Mouse (Mus musculus) liver, postnatal 0 days (tissue): ENCODE measurements around the gene Hectd3. TPM values are rescaled to one million over a fixed set of nuclear protein-coding genes. Genes with fewer than 3 reads are reported as not detected.
A peak's percentile ranks its signal among the peaks of the same experiment; 100 is the strongest.

Experiments used
- ATAC-seq: fragments of 200-750 bp; cut with Nextera tagmentation; 2 replicates; pipeline ENCODE4 v1.8.0; 2017; ENCODE audit warnings: mild to moderate bottlenecking, moderate library complexity
- DNase-seq: peaks from one replicate; pipeline ENCODE4 v3.0.0-alpha.2; 2016
- H3K27ac ChIP-seq: fragments of 300-500 bp; sonication (generic); 2 replicates; pipeline ENCODE4 v1.5.1; 2014; ENCODE audit warnings: antibody characterized with exemption, moderate library complexity, mild to moderate bottlenecking, low read depth
- H3K27me3 ChIP-seq: fragments of 300-500 bp; sonication (generic); 2 replicates; pipeline ENCODE4 v1.6.1; 2014; ENCODE audit warnings: low read length, control low read depth, mixed read lengths; ENCODE audit not compliant: insufficient read depth
- H3K36me3 ChIP-seq: fragments of 300-500 bp; sonication (generic); replicated peaks from 2 replicates; pipeline ENCODE4 v1.6.1; 2014; ENCODE audit warnings: mild to moderate bottlenecking, control low read depth, low read length, moderate library complexity, mixed read lengths; ENCODE audit not compliant: insufficient read depth
- H3K4me1 ChIP-seq: fragments of 300-500 bp; sonication (generic); 2 replicates; pipeline ENCODE4 v1.6.1; 2014; ENCODE audit warnings: antibody characterized with exemption, mild to moderate bottlenecking, control low read depth; ENCODE audit not compliant: insufficient read depth
- H3K4me2 ChIP-seq: fragments of 300-500 bp; sonication (generic); 2 replicates; pipeline ENCODE4 v1.6.1; 2014; ENCODE audit warnings: low read depth, mild to moderate bottlenecking, low read length, moderate library complexity, mixed read lengths
- H3K4me3 ChIP-seq: fragments of 300-500 bp; sonication (generic); 2 replicates; pipeline ENCODE4 v1.5.1; 2014; ENCODE audit warnings: low read depth, low read length
- H3K9ac ChIP-seq: fragments of 300-500 bp; sonication (generic); replicated peaks from 2 replicates; pipeline ENCODE4 v1.6.1; 2014; ENCODE audit warnings: mild to moderate bottlenecking, moderate library complexity
- H3K9me3 ChIP-seq: fragments of 300-500 bp; sonication (generic); 2 replicates; pipeline ENCODE4 v1.6.1; 2016; ENCODE audit warnings: mild to moderate bottlenecking, control low read depth, low read length, mixed read lengths
- CTCF ChIP-seq: sonication (generic); IDR thresholded peaks from 2 replicates; pipeline ENCODE4 v1.5.1; 2016; ENCODE audit warnings: antibody characterized with exemption, low read depth
- EP300 ChIP-seq: IDR thresholded peaks from 2 replicates; pipeline ENCODE4 v1.6.1; 2016; ENCODE audit warnings: antibody characterized with exemption, low read depth, mild to moderate bottlenecking
- WGBS: fragments of 180-500 bp; shearing (Covaris S2); extraction: QIAGEN DNeasy Blood & Tissue Kit; methylation state at CpG from one replicate; pipeline ENCODE4 v1.1.7; 2014; ENCODE audit not compliant: insufficient replicate concordance; 5-methylcytosine and 5-hydroxymethylcytosine counted together
- polyA plus RNA-seq: library from polyadenylated mRNA; unstranded; fragments of >200 nt; fragmentation: Nextera tagmentation; extraction: Ambion mirVana; gene quantifications from 2 replicates; pipeline ENCODE4 v1.2.1, GENCODE M21; 2015

Gene Hectd3
- polyA plus RNA-seq, 1 experiment from 2014 or later = 5.2 TPM

DNA sequence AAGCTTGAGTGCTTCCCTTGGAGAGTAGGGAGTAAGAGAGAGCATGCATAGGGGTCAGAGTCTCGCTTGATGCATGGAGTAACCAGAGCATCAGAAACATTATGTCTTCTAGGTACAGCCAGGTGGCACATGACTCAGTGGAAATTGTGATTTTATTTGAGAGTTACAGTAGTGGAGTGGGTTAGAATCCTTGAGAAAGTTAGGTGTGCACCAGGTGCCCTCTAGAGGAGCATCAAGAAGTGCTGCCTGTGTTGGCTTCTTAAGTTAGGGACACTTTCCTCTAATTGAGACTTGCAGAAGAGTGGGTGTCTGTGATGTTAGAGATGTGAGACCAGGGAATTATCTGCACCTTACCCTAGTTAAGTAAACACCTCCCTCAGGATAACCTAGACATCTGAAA, 36.0 kb downstream of the Hectd3 start:
- Histone ChIP-seq H3K27me3 (no peaks in the 10 kb centered on the region), H3K4me3 (no peak overlapping the region), H3K4me1 (no peaks in the 10 kb centered on the region), H3K36me3 (peaks cover 10% of the 10 kb centered on the region; the same call in 1 of the 2 replicates), H3K9ac (no peak overlapping the region), H3K4me2 (no peak overlapping the region), H3K27ac (no peak overlapping the region), H3K9me3 (no peaks in the 10 kb centered on the region)
- DNase-seq (no peak), ATAC-seq (no peak)
- WGBS = 89% methylated on average over 1 of the region's 1 CpGs
- peak; percentile 42 for TF ChIP-seq CTCF
- TF ChIP-seq EP300 = no peak

DNA sequence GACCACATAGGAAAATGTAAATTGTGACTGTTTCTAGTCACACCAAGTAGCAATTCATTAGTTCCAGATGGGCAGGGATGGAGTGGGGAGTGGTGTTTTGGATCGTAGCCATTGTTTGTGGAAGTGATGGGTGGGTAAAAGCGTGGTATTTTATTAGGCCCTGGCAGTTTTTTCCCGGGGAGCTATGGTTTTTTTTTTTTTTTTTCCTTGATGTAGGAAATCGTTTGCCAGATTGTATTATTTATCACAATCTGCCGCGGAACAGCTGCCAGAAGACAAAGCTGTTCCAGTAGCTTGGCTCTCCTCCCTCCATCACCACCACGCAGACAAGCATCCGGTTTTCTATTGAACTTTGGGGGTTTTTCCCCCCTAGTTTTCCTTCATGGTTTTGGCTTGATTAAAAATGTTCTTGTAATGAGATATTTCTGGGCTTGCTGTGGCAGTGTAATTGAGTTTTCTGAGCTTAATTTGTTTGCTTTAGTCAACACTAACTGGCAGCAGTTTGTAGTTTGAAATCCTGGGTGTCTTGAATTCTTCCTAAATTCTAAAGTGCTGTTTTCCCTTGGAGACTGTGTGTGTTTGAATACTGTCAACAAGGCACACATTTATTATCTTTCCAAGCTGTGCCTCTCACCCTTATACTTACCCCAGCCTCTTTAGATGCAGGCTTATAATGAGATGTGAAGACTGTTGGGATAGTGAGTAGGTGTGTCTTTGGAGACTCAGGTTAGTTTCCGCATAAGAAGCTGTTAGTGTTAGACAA, 45.0 kb downstream of the Hectd3 start:
- no peak overlapping the region for H3K9ac ChIP-seq
- ATAC-seq (no peak), DNase-seq (no peak)
- H3K9me3 ChIP-seq = no peaks in the 10 kb centered on the region
- H3K4me2 ChIP-seq = no peak overlapping the region
- TF ChIP-seq CTCF (no peak), EP300 (no peak)
- 0 out of 2 replicates have a peak, but pooled peaks cover 2% of the 10 kb centered on the region for H3K36me3 ChIP-seq
- H3K4me1 ChIP-seq = peaks cover 10% of the 10 kb centered on the region
- no peak overlapping the region for H3K4me3 ChIP-seq
- WGBS = 70% methylated on average over 9 of the region's 9 CpGs
- no peaks in the 10 kb centered on the region for H3K27me3 ChIP-seq
- H3K27ac ChIP-seq = 0 out of 2 replicates have a peak overlapping the region, but pooled peaks have one; percentile 11

DNA sequence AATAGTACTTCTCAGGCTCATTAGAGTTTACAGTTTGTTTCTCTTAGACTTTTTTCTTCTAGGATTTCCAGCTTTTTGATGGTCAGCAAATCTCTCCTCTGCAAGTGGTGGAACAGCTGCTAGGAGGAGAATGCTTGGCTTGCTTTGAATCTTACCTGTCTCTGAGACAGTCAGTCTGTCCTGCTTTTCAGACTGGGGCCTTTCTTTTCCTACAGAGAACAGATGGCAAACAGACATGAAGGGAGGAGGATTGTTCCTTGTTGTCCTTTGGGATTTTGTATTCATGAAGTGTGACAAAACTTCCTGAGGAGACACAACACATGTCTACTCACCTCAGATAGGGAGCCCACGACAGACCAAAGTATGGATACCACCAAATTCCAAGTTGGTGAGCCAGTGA, 45.7 kb downstream of the Hectd3 start:
- Histone ChIP-seq H3K36me3 (0 out of 2 replicates have a peak, but pooled peaks cover 2% of the 10 kb centered on the region), H3K4me2 (no peak overlapping the region), H3K27ac (peak overlapping the region; percentile 75), H3K4me1 (peaks cover 10% of the 10 kb centered on the region), H3K9ac (0 out of 2 replicates have a peak overlapping the region, but pooled peaks have one; percentile 8), H3K9me3 (no peaks in the 10 kb centered on the region), H3K27me3 (no peaks in the 10 kb centered on the region), H3K4me3 (no peak overlapping the region)
- 45% methylated on average over 1 of the region's 1 CpGs for WGBS
- no peak for DNase-seq
- TF ChIP-seq CTCF (no peak), EP300 (no peak)
- ATAC-seq = no peak

DNA sequence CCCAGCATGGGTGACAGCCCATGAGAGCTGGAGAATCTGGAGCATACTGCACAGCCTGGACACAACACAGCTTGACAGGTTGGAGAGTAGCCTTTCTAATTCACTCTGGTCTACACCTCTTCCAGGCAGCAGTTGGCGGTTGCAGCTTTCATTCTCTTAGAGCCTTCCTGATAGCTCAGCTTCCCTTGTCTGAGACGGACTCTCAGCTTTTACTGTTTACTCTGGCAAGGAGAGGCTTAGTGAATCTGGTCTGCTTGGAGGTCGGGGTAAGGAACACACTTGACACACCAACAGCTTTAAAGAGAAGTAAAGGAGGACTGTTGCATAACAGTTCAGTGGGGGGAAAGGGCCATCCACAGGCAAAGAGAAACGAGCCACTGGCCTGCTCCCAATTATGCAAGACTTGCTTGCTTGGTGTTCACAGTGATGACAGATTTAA, 46.2 kb downstream of the Hectd3 start:
- TF ChIP-seq EP300 = 0 out of 2 replicates have a peak, but pooled peaks have one; percentile 32
- no peak for TF ChIP-seq CTCF
- Histone ChIP-seq H3K4me2 (0 out of 2 replicates have a peak overlapping the region, but pooled peaks have one; percentile 34), H3K9ac (0 out of 2 replicates have a peak overlapping the region, but pooled peaks have one; percentile 8), H3K27ac (peak overlapping the region; percentile 75), H3K36me3 (0 out of 2 replicates have a peak, but pooled peaks cover 2% of the 10 kb centered on the region), H3K9me3 (no peaks in the 10 kb centered on the region), H3K4me3 (no peak overlapping the region), H3K27me3 (no peaks in the 10 kb centered on the region), H3K4me1 (peaks cover 10% of the 10 kb centered on the region)
- DNase-seq (peak; percentile 59), ATAC-seq (peak; percentile 78)
- 28% methylated on average over 4 of the region's 4 CpGs for WGBS

DNA sequence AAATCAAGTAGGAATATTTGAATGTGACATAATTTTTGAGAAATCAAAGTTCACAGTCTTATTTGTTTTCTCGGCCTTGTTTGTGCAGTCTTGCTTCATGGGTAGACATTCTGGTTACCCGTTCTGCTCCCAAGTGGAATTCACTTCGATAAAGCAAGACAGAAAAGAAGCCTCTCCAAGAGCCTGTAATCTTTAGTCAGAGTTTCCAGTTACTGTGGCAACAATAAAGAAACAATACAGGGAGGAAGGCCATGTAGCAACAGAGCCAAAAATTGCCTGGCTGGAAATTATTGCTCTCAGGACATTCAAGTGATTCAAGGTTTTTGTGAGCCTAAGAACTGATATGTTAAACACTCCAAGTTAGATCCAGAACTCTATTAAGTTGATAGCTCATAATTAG, 53.7 kb downstream of the Hectd3 start:
- 58% methylated on average over 3 of the region's 3 CpGs for WGBS

DNA sequence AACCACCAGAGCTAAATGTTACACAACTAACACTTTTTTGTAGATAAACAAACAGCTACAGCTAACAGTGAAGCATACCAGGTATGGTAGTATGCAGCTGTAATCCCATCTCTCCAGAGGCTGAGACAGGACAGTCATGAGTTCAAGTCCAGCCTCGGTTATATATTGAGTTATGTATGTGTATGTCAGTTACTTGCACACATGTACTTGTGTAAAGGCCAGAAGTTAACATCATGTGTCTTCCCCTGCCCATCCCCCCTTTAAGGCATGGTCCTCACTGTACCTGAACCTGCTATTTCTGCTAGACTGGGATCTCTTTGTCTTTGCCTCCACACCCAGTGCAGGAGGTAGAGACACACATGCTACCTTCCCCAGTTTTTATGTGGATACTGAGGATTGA, 54.4 kb downstream of the Hectd3 start:
- peaks cover 9% of the 10 kb centered on the region; the same call in 1 of the 2 replicates for H3K36me3 ChIP-seq
- 92% methylated on average over 1 of the region's 1 CpGs for WGBS
- H3K9ac ChIP-seq = no peak overlapping the region
- H3K27me3 ChIP-seq = no peaks in the 10 kb centered on the region
- H3K27ac ChIP-seq = no peak overlapping the region
- TF ChIP-seq EP300 (no peak), CTCF (no peak)
- H3K9me3 ChIP-seq = no peaks in the 10 kb centered on the region
- no peak overlapping the region for H3K4me3 ChIP-seq
- ATAC-seq (no peak), DNase-seq (no peak)
- no peaks in the 10 kb centered on the region for H3K4me1 ChIP-seq
- H3K4me2 ChIP-seq = no peak overlapping the region

More for the DNA sequence above, 53.7 kb downstream of the Hectd3 start:
- Histone ChIP-seq H3K4me1 (no peaks in the 10 kb centered on the region), H3K4me2 (no peak overlapping the region), H3K27ac (no peak overlapping the region), H3K27me3 (no peaks in the 10 kb centered on the region), H3K9me3 (no peaks in the 10 kb centered on the region), H3K36me3 (peaks cover 9% of the 10 kb centered on the region; the same call in 1 of the 2 replicates), H3K9ac (no peak overlapping the region), H3K4me3 (no peak overlapping the region)
- no peak for ATAC-seq
- DNase-seq = no peak
- no peak for TF ChIP-seq CTCF
- TF ChIP-seq EP300 = no peak
